Mouse (Mus musculus): Measurements from ENCODE around the gene Rps4x.

- TF ChIP-seq GATA1 (IDR thresholded peaks at IDR 0.05; ENCODE audit: borderline replicate concordance, low read length) (no peak), FLI1 (IDR thresholded peaks at IDR 0.05; ENCODE audit: low read length) (no peak)
Measured at GRCm38 (mm10) chrX:102187023-102187699, 2.0 kb downstream of the Rps4x start.

All from megakaryocyte, embryonic 14.5 days (primary cell).